10 mouse cellular contexts compared by ENCODE assay signal in the genomic region with DNA sequence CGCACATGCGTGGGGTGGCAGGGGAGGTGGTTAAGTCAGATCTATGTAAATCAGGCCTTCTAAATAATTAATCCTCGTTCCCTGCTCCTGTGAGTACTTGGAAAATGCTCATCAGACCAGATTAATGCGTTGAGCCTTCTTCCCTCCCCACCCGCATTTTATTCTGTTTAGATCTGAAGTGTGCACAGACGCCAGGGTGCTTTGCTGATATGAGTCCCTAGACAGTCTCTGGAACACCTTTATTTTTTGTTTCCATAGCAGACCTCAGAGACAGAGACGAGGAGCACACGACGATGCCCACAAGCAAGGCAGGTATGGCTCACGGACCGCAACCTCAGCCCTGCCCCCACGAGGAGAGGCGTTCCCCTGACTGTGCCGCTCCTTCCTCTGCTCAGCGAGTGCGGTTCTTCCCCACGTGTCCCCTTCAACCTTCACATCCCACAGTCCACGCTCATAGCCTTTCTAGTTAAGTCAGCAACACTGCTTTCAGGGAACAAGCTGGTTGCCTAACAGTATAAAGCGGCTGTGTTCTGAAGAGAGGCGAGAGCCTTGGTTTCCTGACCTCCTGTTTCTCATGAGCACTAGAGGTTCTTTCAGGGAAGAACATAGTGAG. TPM values are rescaled to one million over a fixed set of nuclear protein-coding genes. Genes with fewer than 3 reads are reported as not detected.
DNase-seq lines count a peak whose midpoint lies in the region; ATAC-seq and TF ChIP-seq lines count a peak whose summit lies in the region.
"Had no signal": no experiment of that assay in that cellular context is flagged by ENCODE, and none has a peak within 500 bp of the region (broad histone marks: within the 10 kb centered on the region; RNA-seq: fewer than 3 reads in every experiment).

No protein-coding gene starts in this region.

- TF ChIP-seq POLR2A in CH12.LX (IDR thresholded peaks at IDR 0.05; ENCODE audit: low read depth, low read length), result no peak
- TF ChIP-seq POLR2A in cortical plate, adult 2 months (IDR thresholded peaks at IDR 0.05; ENCODE audit: extremely low read depth, insufficient read depth, low read length), result no peak

- peak; percentile 8 for DNase-seq in hindbrain, embryonic 11.5 days (ENCODE audit: low spot score)
- no peak for DNase-seq in CH12.LX (ENCODE audit: extremely low read depth)
- DNase-seq in right cerebral cortex, postnatal 36 days (ENCODE audit: low spot score in 2 of 2), result no peak
- DNase-seq in yolk sac, embryonic 10.5 days (ENCODE audit: low spot score), result no peak
- DNase-seq in lung, postnatal 25 days (ENCODE audit: low spot score), result no peak
- DNase-seq: gastrocnemius, adult 2 months had no signal

- no peak for TF ChIP-seq CTCF in CH12.LX (conservative IDR thresholded peaks at IDR 0.05 in 1 of 2, IDR thresholded peaks at IDR 0.05 in 1 of 2; ENCODE audit: low read depth in 2 of 2, low read length in 2 of 2)
- no peak for TF ChIP-seq CTCF in cortical plate, adult 2 months (IDR thresholded peaks at IDR 0.05; ENCODE audit: extremely low read depth, insufficient read depth, low read length)

- no peaks in the 10 kb centered on the region for H3K4me1 ChIP-seq in hindbrain, embryonic 11.5 days (replicated peaks; ENCODE audit: control insufficient read depth, insufficient read depth, low read length)
- no peaks in the 10 kb centered on the region for H3K4me1 ChIP-seq in hindbrain, embryonic 12.5 days
- H3K4me1 ChIP-seq in CH12.LX (ENCODE audit: control insufficient read depth in 1 of 2, insufficient read depth in 2 of 2), result peaks cover 23 to 42% of the 10 kb centered on the region in 2 experiments
- H3K4me1 ChIP-seq in cortical plate, adult 2 months (ENCODE audit: control insufficient read depth, insufficient read depth, low read length), result no peaks in the 10 kb centered on the region
- 0 out of 2 replicates have a peak, but pooled peaks cover 5% of the 10 kb centered on the region for H3K4me1 ChIP-seq in limb, embryonic 15.5 days

- no peaks in the 10 kb centered on the region for H3K79me2 ChIP-seq in CH12.LX (replicated peaks; ENCODE audit: control insufficient read depth, extremely low read depth, insufficient read depth, poor library complexity, severe bottlenecking)

- no peak overlapping the region for H3K27ac ChIP-seq in hindbrain, embryonic 11.5 days (ENCODE audit: low read depth, low read length)
- H3K27ac ChIP-seq in hindbrain, embryonic 12.5 days, result no peak overlapping the region
- H3K27ac ChIP-seq in CH12.LX (ENCODE audit: insufficient read depth, low read depth), result no peak overlapping the region
- H3K27ac ChIP-seq in cortical plate, adult 2 months (ENCODE audit: insufficient read depth, low read length), result no peak overlapping the region
- H3K27ac ChIP-seq in limb, embryonic 15.5 days, result no peak overlapping the region
- H3K27ac ChIP-seq: gastrocnemius, adult 2 months; macrophage had no signal

- in situ Hi-C loops in CH12.LX (cut with MboI; ENCODE audit: low pct_ligation_motif_present, low pct_unique_long_range_greater_than_20kb, low sequenced_read_pairs), result loop anchor here (10.0 kb wide), 1 partner anchor 138 kb away; no protein-coding TSS in a partner anchor

- TF ChIP-seq EP300 in CH12.LX (IDR thresholded peaks at IDR 0.05; ENCODE audit: low read length), result no peak

- no peak overlapping the region for H3K4me3 ChIP-seq in hindbrain, embryonic 11.5 days (ENCODE audit: low read depth, low read length)
- H3K4me3 ChIP-seq in hindbrain, embryonic 12.5 days, result no peak overlapping the region
- H3K4me3 ChIP-seq in CH12.LX (replicated peaks in 1 of 3; ENCODE audit: low read depth in 2 of 3, low read length in 2 of 3, poor library complexity in 1 of 3), result peak overlapping the region in 1 of 3 experiments; percentile 16
- 0 out of 2 replicates have a peak overlapping the region, but pooled peaks have one; percentile 0 for H3K4me3 ChIP-seq in cortical plate, adult 2 months (ENCODE audit: insufficient read depth, low read length)
- H3K4me3 ChIP-seq in limb, embryonic 15.5 days, result no peak overlapping the region
- H3K4me3 ChIP-seq: gastrocnemius, adult 2 months had no signal

- no peaks in the 10 kb centered on the region for H3K9me3 ChIP-seq in hindbrain, embryonic 11.5 days (ENCODE audit: control insufficient read depth, low read length)
- H3K9me3 ChIP-seq in hindbrain, embryonic 12.5 days (replicated peaks), result peaks cover 4% of the 10 kb centered on the region; the same call in 1 of the 2 replicates
- no peaks in the 10 kb centered on the region for H3K9me3 ChIP-seq in CH12.LX (replicated peaks; ENCODE audit: low read length)
- H3K9me3 ChIP-seq in limb, embryonic 15.5 days, result no peaks in the 10 kb centered on the region

- no peaks in the 10 kb centered on the region for H3K36me3 ChIP-seq in hindbrain, embryonic 11.5 days (ENCODE audit: control insufficient read depth, insufficient read depth, low read length)
- H3K36me3 ChIP-seq in hindbrain, embryonic 12.5 days, result no peaks in the 10 kb centered on the region
- no peaks in the 10 kb centered on the region for H3K36me3 ChIP-seq in CH12.LX (replicated peaks in 1 of 2; ENCODE audit: control insufficient read depth in 1 of 2, insufficient read depth in 1 of 2, low read length in 1 of 2)
- H3K36me3 ChIP-seq in limb, embryonic 15.5 days, result no peaks in the 10 kb centered on the region

- dilution Hi-C loops in CH12.LX (cut with MboI; ENCODE audit: extremely low pct_ligation_motif_present, extremely low pct_unique_long_range_greater_than_20kb, low sequenced_read_pairs), result no loop called here

- TF ChIP-seq RAD21 in CH12.LX (IDR thresholded peaks at IDR 0.05; ENCODE audit: low read depth, low read length), result no peak

- no peak for ATAC-seq in hindbrain, embryonic 11.5 days (ENCODE audit: low FRiP score)
- ATAC-seq in hindbrain, embryonic 12.5 days (ENCODE audit: low FRiP score), result no peak
- ATAC-seq in limb, embryonic 15.5 days (ENCODE audit: insufficient number of reproducible peaks, low FRiP score, low TSS enrichment, low read depth), result no peak

- 50% methylated on average over 20 of the region's 20 CpGs for WGBS in hindbrain, embryonic 11.5 days
- WGBS in hindbrain, embryonic 12.5 days, result 46% methylated on average over 20 of the region's 20 CpGs
- WGBS in limb, embryonic 15.5 days, result 42% methylated on average over 20 of the region's 20 CpGs

- no peaks in the 10 kb centered on the region for H3K27me3 ChIP-seq in hindbrain, embryonic 11.5 days (ENCODE audit: control insufficient read depth, insufficient read depth, low read length)
- H3K27me3 ChIP-seq in hindbrain, embryonic 12.5 days, result peaks cover 4% of the 10 kb centered on the region; the same call in 1 of the 2 replicates
- peaks cover 3% of the 10 kb centered on the region for H3K27me3 ChIP-seq in CH12.LX (replicated peaks)
- H3K27me3 ChIP-seq in limb, embryonic 15.5 days, result 0 out of 2 replicates have a peak, but pooled peaks cover 3% of the 10 kb centered on the region

- no peak overlapping the region for H3K9ac ChIP-seq in hindbrain, embryonic 11.5 days (ENCODE audit: low read depth, low read length)
- no peak overlapping the region for H3K9ac ChIP-seq in hindbrain, embryonic 12.5 days
- H3K9ac ChIP-seq in CH12.LX (ENCODE audit: insufficient read depth, low read depth), result no peak overlapping the region
- no peak overlapping the region for H3K9ac ChIP-seq in limb, embryonic 15.5 days

- no peak overlapping the region for H3K4me2 ChIP-seq in hindbrain, embryonic 11.5 days (replicated peaks; ENCODE audit: low read depth, low read length)
- no peak overlapping the region; the same call in 1 of the 2 replicates for H3K4me2 ChIP-seq in hindbrain, embryonic 12.5 days (replicated peaks)
- H3K4me2 ChIP-seq in CH12.LX (ENCODE audit: insufficient read depth, low read depth, poor library complexity, severe bottlenecking), result peak overlapping the region; percentile 21; the same call in 1 of the 2 replicates
- H3K4me2 ChIP-seq in limb, embryonic 15.5 days, result 0 out of 2 replicates have a peak overlapping the region, but pooled peaks have one; percentile 14

TF ChIP-seq in CH12.LX, 34 proteins besides CTCF, POLR2A, EP300 and RAD21:
- no peak for TF ChIP-seq HCFC1 (IDR thresholded peaks at IDR 0.05; ENCODE audit: low read depth, low read length)
- no peak for TF ChIP-seq ZKSCAN1 (IDR thresholded peaks at IDR 0.05; ENCODE audit: borderline replicate concordance, low read depth, low read length)
- no peak for TF ChIP-seq ZNF384 (IDR thresholded peaks at IDR 0.05; ENCODE audit: low read depth, low read length)
- TF ChIP-seq MYC (IDR thresholded peaks at IDR 0.05; ENCODE audit: low read depth, low read length), result 0 out of 2 replicates have a peak, but pooled peaks have one; percentile 35
- peak; percentile 53; the same call in 1 of the 2 replicates for TF ChIP-seq MXI1 (IDR thresholded peaks at IDR 0.05; ENCODE audit: low read depth, low read length)
- peak; percentile 42; the same call in 1 of the 2 replicates for TF ChIP-seq BHLHE40 (IDR thresholded peaks at IDR 0.05; ENCODE audit: low read depth, low read length)
- TF ChIP-seq MAX (IDR thresholded peaks at IDR 0.05; ENCODE audit: low read length), result peak; percentile 44; the same call in 1 of the 2 replicates
- TF ChIP-seq JUN (IDR thresholded peaks at IDR 0.05; ENCODE audit: insufficient read depth, low read depth, low read length), result no peak
- TF ChIP-seq IRF4 (IDR thresholded peaks at IDR 0.05; ENCODE audit: low read depth, low read length), result no peak
TF ChIP-seq in CH12.LX: peak in this region for 4.

RNA-seq across cellular contexts. Expression of gene Gabrr1, which starts 14.5 kb away (rescaled TPM):
- not detected in 2 replicates for polyA plus RNA-seq in hindbrain, embryonic 11.5 days (2014; fragmentation: Nextera tagmentation; extraction: Ambion mirVana)
- polyA plus RNA-seq in hindbrain, embryonic 12.5 days (2016; fragmentation: Nextera tagmentation; extraction: Ambion mirVana), result not detected in 2 replicates
- total RNA-seq in CH12.LX (2012; rRNA removed) (43.3 and 52.3 TPM in 2 replicates), CH12.LX (2014; rRNA removed) (76.9 and 82.0 TPM in 2 replicates)
- 112 and 114 TPM in 2 replicates for polyA plus RNA-seq in CH12.LX (2012; ENCODE audit: insufficient read length, low read depth)
- polyA plus RNA-seq in cortical plate, adult 2 months (2012; rRNA removed), result 0.06 and 0.08 TPM in 2 replicates
- 0.06 TPM in 1 of 2 replicates, not detected in the other for polyA plus RNA-seq in limb, embryonic 15.5 days (2015; fragmentation: Nextera tagmentation; extraction: Ambion mirVana)
- polyA plus RNA-seq: macrophage had no signal

RNA-seq across cellular contexts. Expression of gene Pm20d2, which starts 42.8 kb away (rescaled TPM):
- 0.54 and 1.2 TPM in 2 replicates for polyA plus RNA-seq in hindbrain, embryonic 11.5 days (2014; fragmentation: Nextera tagmentation; extraction: Ambion mirVana)
- 1.4 and 3.0 TPM in 2 replicates for polyA plus RNA-seq in hindbrain, embryonic 12.5 days (2016; fragmentation: Nextera tagmentation; extraction: Ambion mirVana)
- total RNA-seq in CH12.LX (2012; rRNA removed) (0.55 and 0.59 TPM in 2 replicates), CH12.LX (2014; rRNA removed) (0.22 and 0.32 TPM in 2 replicates)
- 0.16 TPM in 1 of 2 replicates, not detected in the other for polyA plus RNA-seq in CH12.LX (2012; ENCODE audit: insufficient read length, low read depth)
- polyA plus RNA-seq in cortical plate, adult 2 months (2012; rRNA removed), result 2.5 and 2.7 TPM in 2 replicates
- 1.5 and 1.7 TPM in 2 replicates for polyA plus RNA-seq in limb, embryonic 15.5 days (2015; fragmentation: Nextera tagmentation; extraction: Ambion mirVana)
- polyA plus RNA-seq: macrophage had no signal

Comparison
In these comparisons a context has a peak if more than half of its experiments do, and no peak if none do; other contexts are left out.
1. H3K4me2 ChIP-seq: peak in CH12.LX (single experiment) and limb, embryonic 15.5 days (single experiment); none in hindbrain, embryonic 11.5 days (single experiment) and hindbrain, embryonic 12.5 days (single experiment).
2. RNA of gene Gabrr1, which starts 14.5 kb away (polyA plus RNA-seq): 112 to 114 TPM in CH12.LX; 0.06 to 0.08 TPM in cortical plate, adult 2 months, 0.06 TPM in limb, embryonic 15.5 days, not detected in hindbrain, embryonic 11.5 days and not detected in hindbrain, embryonic 12.5 days; every median in the first group is over 100 times any median in the second.